Mouse (Mus musculus) testis, adult 10 weeks (tissue): Measurements from ENCODE around the gene Stpg3. TPM values are rescaled to one million over a fixed set of nuclear protein-coding genes. Genes with fewer than 3 reads are reported as not detected.

Experiments
- polyA plus RNA-seq: library from polyadenylated mRNA; stranded (reverse); fragments of 350-450 nt; fragmentation: Illumina TruSeq; extraction: RNeasy Lipid Tissue Mini Kit (QIAGEN cat#74804); gene quantifications from one replicate; pipeline ENCODE4 v1.2.3, GENCODE M21; 2014; ENCODE audit warnings: low read depth, low replicate concordance

Stpg3 gene
- polyA plus RNA-seq, result 21.6 TPM

DNA sequence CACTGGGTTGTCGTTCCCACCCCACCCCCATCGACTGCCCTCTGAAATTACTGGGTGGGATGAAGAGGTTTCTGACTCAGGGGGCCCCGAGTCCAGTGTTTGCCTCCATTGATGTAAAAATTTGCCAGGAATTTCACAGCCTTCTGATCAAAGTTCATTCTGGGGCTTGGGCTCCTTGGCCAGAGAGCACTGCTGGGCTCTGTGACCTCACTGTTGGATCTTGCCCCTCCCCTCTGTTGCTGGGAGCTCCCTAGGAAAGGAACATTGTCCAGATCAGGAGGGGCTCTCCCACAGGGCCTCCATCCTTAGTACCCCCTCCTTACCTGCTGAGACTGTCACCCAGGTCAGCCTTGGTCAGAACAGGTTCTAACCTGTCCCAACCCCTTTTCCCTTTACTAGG is at the start of gene Stpg3:
TSS of gene Stpg3 (minus strand) at position 194 of the 400 bp plus-strand sequence.

DNA sequence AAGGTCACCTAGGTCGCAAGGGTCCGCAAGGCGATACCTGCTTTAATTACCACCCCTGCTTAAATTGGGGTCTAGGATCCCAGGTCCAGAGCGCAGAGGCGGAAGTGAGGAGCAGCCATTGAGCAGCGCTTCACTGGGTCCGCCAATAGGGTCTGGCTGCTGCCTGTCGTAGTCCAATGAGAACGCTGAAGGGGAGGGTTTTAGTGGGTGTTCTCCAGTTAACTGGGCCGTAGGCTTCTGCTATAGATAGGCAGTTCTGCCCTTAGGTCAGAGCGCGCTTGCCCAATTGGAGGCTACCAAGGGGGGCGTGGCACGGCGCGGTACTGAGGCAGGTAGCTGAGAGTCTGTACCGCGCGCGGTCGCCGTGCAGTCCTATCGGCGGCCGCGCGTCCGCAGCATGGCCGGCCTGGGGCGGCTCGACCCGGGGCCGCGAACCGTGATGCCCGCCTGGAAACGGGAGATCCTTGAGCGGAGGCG is 47.9 kb upstream of the Stpg3 start, which contains the start of gene Tprn:
TSS of gene Tprn (plus strand) at position 328 of the 477 bp plus-strand sequence.

DNA sequence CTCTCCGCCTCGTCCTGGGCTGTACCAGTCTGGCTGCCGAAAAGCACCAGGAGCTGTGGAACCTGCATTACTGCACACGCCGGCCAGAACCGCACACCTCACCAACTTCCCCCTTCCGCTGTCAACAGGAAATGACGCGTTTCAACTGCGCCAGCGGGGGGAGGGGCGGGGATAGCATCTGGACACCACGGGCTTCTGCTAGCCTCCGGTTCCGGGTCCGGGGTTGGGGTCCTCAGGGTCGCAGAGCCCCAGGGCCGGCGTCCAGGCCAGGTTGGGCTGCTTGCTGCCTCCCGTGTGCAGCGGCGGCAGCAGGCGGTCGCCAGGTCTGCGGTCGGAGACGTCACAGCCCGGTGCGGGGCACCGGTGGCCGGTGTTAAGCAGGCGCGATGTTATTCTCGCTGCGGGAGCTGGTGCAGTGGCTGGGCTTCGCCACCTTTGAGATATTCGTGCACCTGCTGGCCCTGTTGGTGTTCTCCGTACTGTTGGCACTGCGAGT is 40.9 kb upstream of the Stpg3 start, which contains the start of gene Tmem203:
TSS of gene Tmem203 (plus strand) at position 156 of the 496 bp plus-strand sequence.

DNA sequence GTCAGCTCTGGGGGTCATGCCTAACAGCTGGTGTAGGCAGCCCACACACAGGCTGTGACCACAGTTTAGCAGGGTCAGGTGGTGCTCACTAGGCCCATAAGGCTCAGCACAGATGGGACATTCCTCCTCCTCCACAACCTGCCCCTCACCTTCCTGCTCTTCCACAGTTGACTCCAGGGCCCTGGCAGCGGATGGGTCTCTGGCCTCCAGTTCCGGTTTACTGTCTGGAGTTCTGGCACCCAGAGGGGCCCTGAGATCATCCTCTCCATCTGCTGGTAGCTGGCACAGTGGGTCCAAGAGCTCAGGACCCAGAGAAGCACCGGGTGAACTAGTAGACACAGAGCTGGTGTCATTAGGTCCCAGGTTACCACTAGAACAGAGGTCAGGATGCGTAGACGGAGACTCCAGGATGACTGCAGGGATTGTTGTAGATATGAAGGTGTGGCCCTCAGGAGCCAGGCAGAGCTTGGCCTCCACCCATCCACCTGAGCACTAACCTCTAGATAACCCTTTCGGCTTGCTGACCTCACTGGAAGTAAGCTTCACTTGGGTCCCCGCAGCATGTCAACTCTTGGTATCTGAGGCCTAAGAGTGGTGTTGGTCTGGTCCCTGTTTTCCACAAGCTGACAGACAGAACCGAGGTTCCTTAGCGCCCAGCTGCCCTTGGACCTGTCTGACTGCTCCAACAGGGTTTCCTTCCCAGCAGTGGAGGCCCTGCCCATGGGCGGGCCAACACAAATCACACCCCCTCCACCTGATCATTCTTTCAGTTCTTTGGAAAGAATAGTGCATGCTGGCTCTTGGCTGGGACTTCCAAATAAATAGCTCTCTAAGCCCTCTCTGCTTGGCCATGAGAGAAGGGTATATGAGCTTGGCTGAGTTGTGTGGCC is 32.0 kb upstream of the Stpg3 start, which contains the start of gene AL732309.1:
TSS of gene AL732309.1 (minus strand) at position 681 of the 890 bp plus-strand sequence.

DNA sequence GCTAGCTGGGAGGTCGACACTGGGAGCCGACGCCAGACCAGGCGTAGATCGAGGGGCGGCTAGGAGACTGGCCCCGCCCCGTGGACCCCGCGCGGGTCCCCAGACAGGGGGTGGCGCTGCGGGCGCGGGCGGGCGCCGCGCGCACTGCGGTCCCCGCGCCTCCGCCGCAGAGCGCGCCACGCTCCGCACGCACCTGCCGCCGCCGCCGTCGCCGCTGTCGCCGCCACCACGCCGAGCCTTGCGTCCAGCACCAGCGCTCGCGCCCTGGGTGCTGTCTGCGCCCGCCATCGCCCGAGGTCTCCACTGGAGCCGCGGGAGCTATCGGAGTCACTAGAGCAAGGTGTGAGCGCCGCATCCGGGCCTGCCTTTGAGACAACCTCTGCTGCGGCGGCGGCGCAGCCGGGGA is 27.7 kb upstream of the Stpg3 start, which contains the start of the genes Rnf208 and Cysrt1:
TSS of gene Rnf208 (plus strand) at position 155 of the 406 bp plus-strand sequence.
TSS of gene Cysrt1 (minus strand) at position 352 of the 406 bp plus-strand sequence.

DNA sequence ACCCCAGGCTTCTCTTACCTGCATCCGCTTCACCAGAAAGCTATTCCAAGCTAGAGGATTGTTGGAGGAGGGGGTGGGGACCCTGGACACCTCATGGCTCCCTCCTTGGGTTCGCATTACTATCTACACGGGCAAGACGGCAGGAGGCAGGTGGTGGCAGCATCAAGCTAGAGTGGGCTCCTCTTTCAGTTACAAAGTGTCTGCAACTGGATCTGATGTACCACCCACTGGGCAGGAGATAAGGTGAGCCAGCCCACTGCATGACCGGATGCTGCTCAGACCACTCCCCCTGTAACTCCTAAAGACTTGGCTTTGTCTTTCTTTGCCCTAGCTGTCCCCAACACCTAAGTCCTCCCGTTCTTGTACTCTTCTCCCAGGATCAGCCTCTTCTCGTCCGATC is 22.2 kb upstream of the Stpg3 start, which contains the start of gene Rnf224:
TSS of gene Rnf224 (minus strand) at position 174 of the 400 bp plus-strand sequence.

DNA sequence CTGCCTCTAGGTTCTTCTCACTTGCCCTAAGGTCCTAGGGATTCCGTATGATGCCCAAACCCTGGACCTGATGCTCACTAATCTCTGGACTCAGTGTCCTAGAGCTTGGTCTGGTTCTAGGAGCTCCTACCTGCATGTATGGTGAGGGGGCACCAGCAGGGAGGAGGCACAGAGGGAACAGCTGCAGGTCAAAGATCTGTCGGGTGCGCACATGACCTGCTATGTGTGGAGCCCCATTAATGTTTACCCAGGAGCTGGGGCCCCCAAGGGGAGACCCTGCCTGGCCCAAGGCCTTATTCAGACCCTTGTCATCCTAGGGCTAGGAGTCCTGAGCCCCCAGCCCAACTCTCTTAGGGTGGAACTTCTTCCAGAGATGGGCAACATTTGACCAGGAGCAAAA is 19.6 kb upstream of the Stpg3 start, which contains the start of gene Slc34a3:
TSS of gene Slc34a3 (minus strand) at position 315 of the 400 bp plus-strand sequence.

DNA sequence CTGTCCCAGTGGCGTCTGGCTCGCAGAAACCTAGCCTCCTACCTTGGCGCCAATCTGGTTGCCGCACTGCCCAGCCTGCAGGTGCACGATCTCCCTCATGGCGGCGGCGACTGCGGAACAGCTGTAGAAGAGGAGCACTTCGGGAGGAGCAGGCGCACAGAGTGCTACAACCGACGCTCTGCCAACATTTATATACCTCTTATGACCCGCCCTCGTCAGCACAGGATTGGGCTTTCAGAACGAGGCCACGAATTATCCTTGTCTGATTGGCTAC is 10.0 kb upstream of the Stpg3 start, which contains the start of gene Tubb4b:
TSS of gene Tubb4b (minus strand) at position 211 of the 274 bp plus-strand sequence.

DNA sequence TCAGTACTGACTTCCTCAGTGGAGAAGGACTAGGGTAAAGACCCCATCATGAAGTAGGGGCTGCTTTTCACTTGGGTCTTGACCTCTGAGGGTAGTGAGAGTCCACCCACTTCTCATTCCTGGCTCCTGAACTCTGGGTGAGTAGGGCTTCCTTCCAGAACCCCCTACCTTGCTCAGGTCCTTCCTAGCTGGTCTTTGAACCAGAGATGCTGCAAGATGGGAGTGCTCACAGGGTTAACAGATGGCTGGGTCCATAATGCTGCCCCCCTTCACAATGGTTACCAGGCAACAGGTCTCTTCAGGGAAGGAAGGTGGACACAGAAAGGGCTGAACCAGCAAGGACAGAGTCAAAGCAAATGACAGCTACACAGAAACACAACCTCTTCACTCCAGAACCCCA is 4.0 kb upstream of the Stpg3 start, which contains the start of gene Fam166a:
TSS of gene Fam166a (plus strand) at position 301 of the 400 bp plus-strand sequence.

DNA sequence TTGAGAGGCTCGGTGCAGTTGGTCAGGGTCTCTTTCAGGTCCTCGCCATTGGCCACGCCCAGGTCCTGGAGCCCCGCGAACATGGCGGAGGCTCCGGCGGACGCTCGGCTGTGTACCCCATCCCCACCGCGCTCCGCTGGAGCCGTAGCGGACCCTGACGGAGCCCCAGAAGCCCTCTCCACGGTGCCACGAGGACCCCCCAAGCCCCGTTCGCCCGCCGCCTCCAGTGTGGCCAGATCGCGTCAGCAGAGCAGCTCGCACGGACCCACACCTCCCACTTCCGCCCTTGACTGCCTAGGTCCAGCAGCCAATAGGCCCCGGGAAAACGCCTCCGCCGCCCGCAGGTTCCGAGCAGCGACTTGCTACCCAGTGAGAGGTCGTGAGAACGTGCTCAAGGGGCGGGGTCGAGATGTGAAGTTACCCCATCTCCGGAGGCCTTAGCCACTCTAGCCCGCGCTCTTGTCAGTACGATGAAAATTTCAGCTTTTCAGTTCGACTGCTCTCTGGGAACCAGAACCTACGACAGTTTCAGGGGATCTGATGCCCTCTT is 3.2 kb downstream of the Stpg3 start, which contains the start of gene Nelfb:
TSS of gene Nelfb (minus strand) at position 369 of the 550 bp plus-strand sequence.

DNA sequence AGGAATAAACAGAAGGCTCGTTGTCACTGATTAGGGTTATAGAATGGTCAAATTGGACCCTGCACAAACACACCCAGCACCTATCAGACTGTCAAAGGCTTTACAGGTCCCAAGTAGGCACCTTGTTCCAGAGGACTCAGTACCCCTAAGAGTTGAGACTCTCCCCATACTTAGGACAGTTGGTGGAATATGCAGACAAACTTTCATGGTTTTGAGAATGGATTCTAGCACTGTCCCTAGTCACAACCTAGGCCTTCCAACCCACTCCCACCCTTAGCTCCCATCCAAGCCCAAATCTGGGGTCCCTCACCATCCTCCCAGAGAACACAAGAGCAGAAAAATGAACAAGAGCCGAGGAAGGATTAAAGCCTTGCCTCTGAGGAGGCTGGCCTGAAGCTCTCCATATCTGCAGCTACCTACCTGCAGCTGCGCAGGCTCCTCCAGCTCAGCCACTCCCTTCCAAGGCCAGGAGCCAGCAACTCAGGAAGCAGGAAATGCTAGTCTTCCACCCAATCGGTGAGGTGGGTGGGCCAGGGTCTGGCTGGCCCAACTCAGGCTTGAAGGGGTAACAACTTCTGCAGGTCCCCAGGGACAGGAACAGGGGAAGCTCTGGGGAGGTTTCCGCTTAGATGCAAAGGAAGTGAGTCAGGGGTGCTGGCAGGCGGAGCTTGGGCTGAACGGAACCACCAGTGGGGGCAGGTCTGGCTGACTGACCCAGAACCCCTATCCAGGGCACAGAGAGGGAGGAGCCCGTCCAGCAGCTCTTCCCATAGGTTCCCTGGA is 18.1 kb downstream of the Stpg3 start, which contains the start of gene Tor4a:
TSS of gene Tor4a (minus strand) at position 715 of the 783 bp plus-strand sequence.

DNA sequence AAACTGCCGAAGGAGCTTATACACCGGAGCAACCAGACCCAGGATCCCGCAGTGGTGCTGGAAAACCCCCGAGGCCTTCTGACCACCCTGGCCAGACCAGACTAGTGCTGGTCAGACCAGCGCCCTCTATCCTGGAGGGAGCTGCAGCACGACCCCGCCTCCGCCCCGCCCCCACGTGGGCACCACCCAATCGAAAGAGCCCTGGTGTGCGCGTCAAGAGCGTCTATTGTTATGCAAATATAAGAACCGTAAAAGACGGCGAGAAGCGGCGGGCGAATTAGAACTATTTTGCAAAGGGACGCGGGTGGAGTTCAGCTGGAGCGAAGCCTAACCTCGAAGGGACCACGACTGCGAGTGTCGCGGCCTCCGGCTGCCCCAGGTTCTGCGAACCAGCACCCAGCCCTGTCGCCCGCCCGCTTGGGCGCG is 33.9 kb downstream of the Stpg3 start, which contains the start of gene Nrarp:
TSS of gene Nrarp (plus strand) at position 281 of the 426 bp plus-strand sequence.

Other genes starting within 250 kb of the Stpg3 start
- 50.8 TPM for gene Mrpl41, start 239.5 kb downstream of the Stpg3 start, polyA plus RNA-seq
- 34.9 TPM for gene Pnpla7, start 238.6 kb downstream of the Stpg3 start, polyA plus RNA-seq
- 3.6 TPM for gene Nsmf, start 160.3 kb downstream of the Stpg3 start, polyA plus RNA-seq
- gene Entpd8, start 134.3 kb downstream of the Stpg3 start, polyA plus RNA-seq, result 0.20 TPM
- not detected for gene Noxa1, start 119.5 kb downstream of the Stpg3 start, polyA plus RNA-seq
- gene Nrarp, start 33.9 kb downstream of the Stpg3 start, polyA plus RNA-seq, result 1.2 TPM
- gene Tor4a, start 17.8 kb downstream of the Stpg3 start, polyA plus RNA-seq, result 0.17 TPM
- 4.2 TPM for gene Nelfb, start 3.1 kb downstream of the Stpg3 start, polyA plus RNA-seq
- gene Fam166a, start 4.1 kb upstream of the Stpg3 start, polyA plus RNA-seq, result 145 TPM
- gene Tubb4b, start 10.1 kb upstream of the Stpg3 start, polyA plus RNA-seq, result 327 TPM
- not detected for gene Slc34a3, start 19.7 kb upstream of the Stpg3 start, polyA plus RNA-seq
- gene Rnf224, start 22.1 kb upstream of the Stpg3 start, polyA plus RNA-seq, result not detected
- gene Rnf208, start 27.6 kb upstream of the Stpg3 start, polyA plus RNA-seq, result not detected
- not detected for gene Cysrt1, start 27.8 kb upstream of the Stpg3 start, polyA plus RNA-seq
- gene AL732309.1, start 32.2 kb upstream of the Stpg3 start, polyA plus RNA-seq, result 1.1 TPM
- 0.80 TPM for gene Tmem203, start 40.8 kb upstream of the Stpg3 start, polyA plus RNA-seq
- 24.4 TPM for gene Tprn, start 48.0 kb upstream of the Stpg3 start, polyA plus RNA-seq
- 4.1 TPM for gene Ssna1, start 57.8 kb upstream of the Stpg3 start, polyA plus RNA-seq
- 3.3 TPM for gene Anapc2, start 57.8 kb upstream of the Stpg3 start, polyA plus RNA-seq
- gene Tmem210, start 73.5 kb upstream of the Stpg3 start, polyA plus RNA-seq, result not detected
- not detected for gene Lrrc26, start 75.3 kb upstream of the Stpg3 start, polyA plus RNA-seq
- not detected for gene Grin1, start 104.5 kb upstream of the Stpg3 start, polyA plus RNA-seq
- 21.6 TPM for gene Man1b1, start 117.7 kb upstream of the Stpg3 start, polyA plus RNA-seq
- 0.50 TPM for gene Dpp7, start 141.7 kb upstream of the Stpg3 start, polyA plus RNA-seq
- 0.10 TPM for gene Uap1l1, start 151.0 kb upstream of the Stpg3 start, polyA plus RNA-seq
- 0.06 TPM for gene Sapcd2, start 157.7 kb upstream of the Stpg3 start, polyA plus RNA-seq
- 0.10 TPM for gene Entpd2, start 181.2 kb upstream of the Stpg3 start, polyA plus RNA-seq
- gene Npdc1, start 184.7 kb upstream of the Stpg3 start, polyA plus RNA-seq, result 0.70 TPM
- not detected for gene Fut7, start 208.6 kb upstream of the Stpg3 start, polyA plus RNA-seq
- gene Abca2, start 214.1 kb upstream of the Stpg3 start, polyA plus RNA-seq, result 0.34 TPM
- not detected for gene Clic3, start 242.2 kb upstream of the Stpg3 start, polyA plus RNA-seq
- gene Paxx, start 246.5 kb upstream of the Stpg3 start, polyA plus RNA-seq, result 2.9 TPM